Mouse (Mus musculus) hindbrain, embryonic 15.5 days (tissue): ENCODE data around the gene Vmn2r107. TPM values are rescaled to one million over a fixed set of nuclear protein-coding genes. Genes with fewer than 3 reads are reported as not detected.

Experiments used
- ATAC-seq: fragments of 200-750 bp; cut with Nextera tagmentation; 2 replicates; pipeline ENCODE4 v1.8.0; 2017; ENCODE audit warnings: low read depth, moderate number of reproducible peaks, moderate TSS enrichment; ENCODE audit not compliant: low FRiP score
- H3K27ac ChIP-seq: fragments of 300-500 bp; sonication (generic); replicated peaks from 2 replicates; pipeline ENCODE4 v1.5.1; 2015; ENCODE audit warnings: mild to moderate bottlenecking, inconsistent platforms
- H3K27me3 ChIP-seq: fragments of 300-500 bp; sonication (generic); 2 replicates; pipeline ENCODE4 v1.6.1; 2015; ENCODE audit warnings: control low read depth, inconsistent platforms
- H3K36me3 ChIP-seq: fragments of 300-500 bp; sonication (generic); 2 replicates; pipeline ENCODE4 v1.6.1; 2015; ENCODE audit warnings: control low read depth, inconsistent platforms
- H3K4me1 ChIP-seq: fragments of 300-500 bp; sonication (generic); replicated peaks from 2 replicates; pipeline ENCODE4 v1.6.1; 2015; ENCODE audit warnings: control low read depth, inconsistent platforms
- H3K4me2 ChIP-seq: fragments of 300-500 bp; sonication (generic); 2 replicates; pipeline ENCODE4 v1.6.1; 2015; ENCODE audit warnings: moderate library complexity, mild to moderate bottlenecking, inconsistent platforms
- H3K4me3 ChIP-seq: fragments of 300-500 bp; sonication (generic); 2 replicates; pipeline ENCODE4 v1.5.1; 2015; ENCODE audit warnings: mild to moderate bottlenecking, inconsistent platforms
- H3K9ac ChIP-seq: fragments of 300-500 bp; sonication (generic); 2 replicates; pipeline ENCODE4 v1.6.1; 2015; ENCODE audit warnings: inconsistent platforms
- H3K9me3 ChIP-seq: fragments of 300-500 bp; sonication (generic); 2 replicates; pipeline ENCODE4 v1.6.1; 2016; ENCODE audit warnings: control low read depth, inconsistent platforms
- whole genome bisulfite sequencing: fragments of 180-500 bp; shearing (Covaris S2); methylation state at CpG from one replicate; pipeline ENCODE4 v1.1.7; 2015; 5-methylcytosine and 5-hydroxymethylcytosine counted together
- polyA plus RNA-seq: library from polyadenylated mRNA; unstranded; fragments of >200 nt; fragmentation: Nextera tagmentation; extraction: Ambion mirVana; gene quantifications from 2 replicates; pipeline ENCODE4 v1.2.1, GENCODE M21; 2015

Gene Vmn2r107
- polyA plus RNA-seq = not detected in 2 replicates

DNA sequence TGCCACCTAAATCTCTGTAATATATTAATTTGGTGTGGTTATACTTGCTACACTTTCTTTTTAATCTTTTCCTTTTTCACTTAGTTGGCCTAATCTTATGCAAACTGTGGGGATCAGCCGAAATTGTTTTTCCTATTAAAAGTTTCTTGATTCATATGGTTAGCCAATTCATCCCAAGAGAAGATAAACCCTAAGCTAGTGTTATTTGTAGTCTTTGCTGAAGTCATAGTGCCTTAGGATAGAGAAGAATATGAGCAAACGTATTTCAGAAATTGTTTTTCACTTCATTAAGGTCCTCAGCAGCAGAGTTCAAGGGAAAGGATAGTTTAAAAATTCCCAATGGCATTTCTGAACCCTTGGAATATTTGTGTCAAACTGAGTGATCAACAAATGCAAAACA is at the start of gene Vmn2r107:
Gene Vmn2r107 (plus strand): TSS at position 301 of the 400 bp plus-strand sequence.
- WGBS = 55% methylated on average over 2 of the region's 2 CpGs
- Histone ChIP-seq H3K4me2 (no peak within 1 kb of the TSS), H3K9me3 (0 out of 2 replicates have a peak, but pooled peaks cover 4% of the 10 kb centered on the region), H3K27me3 (no peaks in the 10 kb centered on the region), H3K27ac (no peak within 1 kb of the TSS), H3K9ac (no peak within 1 kb of the TSS), H3K4me1 (no peaks in the 10 kb centered on the region), H3K36me3 (no peaks in the 10 kb centered on the region), H3K4me3 (no peak within 1 kb of the TSS)
- no peak for ATAC-seq

DNA sequence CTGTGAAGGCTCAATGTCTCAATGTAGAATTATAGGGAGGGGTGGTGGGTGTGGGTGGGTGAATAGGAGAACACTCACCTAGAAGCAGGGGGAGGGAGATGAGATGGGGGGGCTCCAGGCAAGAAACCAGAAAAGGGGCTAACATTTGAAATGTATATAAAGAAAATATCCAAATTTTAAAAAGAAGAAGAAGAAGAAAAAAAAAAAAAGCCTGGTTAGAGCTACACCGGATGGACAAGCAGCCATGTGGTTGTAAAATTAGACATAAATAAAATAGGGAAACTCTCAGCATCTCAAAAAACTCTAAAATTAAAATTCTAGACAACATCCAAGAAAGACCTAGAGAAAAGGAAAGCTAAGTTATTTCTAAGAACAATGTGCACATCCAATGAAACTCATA is 39.3 kb upstream of the Vmn2r107 start:
- H3K4me2 ChIP-seq = no peak overlapping the region
- H3K4me1 ChIP-seq = no peaks in the 10 kb centered on the region
- no peaks in the 10 kb centered on the region for H3K36me3 ChIP-seq
- H3K27me3 ChIP-seq = no peaks in the 10 kb centered on the region
- no peak overlapping the region for H3K27ac ChIP-seq
- no peak for ATAC-seq
- WGBS = 100% methylated on average over 1 of the region's 1 CpGs
- no peak overlapping the region for H3K9ac ChIP-seq
- no peak overlapping the region for H3K4me3 ChIP-seq
- peaks cover 4% of the 10 kb centered on the region; the same call in 1 of the 2 replicates for H3K9me3 ChIP-seq

DNA sequence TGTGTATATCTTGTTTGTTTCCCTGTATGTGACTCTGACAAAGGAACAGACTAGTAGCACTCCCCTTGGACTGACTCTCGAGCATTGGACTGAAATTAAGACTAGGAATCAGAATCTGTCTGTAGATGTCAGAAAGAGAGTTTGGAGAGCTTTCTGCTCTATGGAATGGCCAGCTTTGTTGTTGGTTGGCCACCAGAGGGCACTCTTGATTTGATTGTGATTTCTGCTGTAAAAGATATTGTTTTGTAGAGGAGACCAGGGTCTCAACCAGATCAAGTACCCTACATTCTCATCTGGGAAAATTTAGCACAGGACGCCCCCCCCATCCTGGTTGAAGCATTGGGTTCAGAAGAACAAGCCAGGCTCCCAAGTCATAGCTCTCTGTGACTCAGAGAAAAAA is 54.1 kb downstream of the Vmn2r107 start:
- H3K36me3 ChIP-seq = no peaks in the 10 kb centered on the region
- no peak overlapping the region for H3K4me3 ChIP-seq
- no peak overlapping the region for H3K4me2 ChIP-seq
- no peak overlapping the region for H3K9ac ChIP-seq
- no peak for ATAC-seq
- H3K27me3 ChIP-seq = no peaks in the 10 kb centered on the region
- no peak overlapping the region for H3K27ac ChIP-seq
- no peaks in the 10 kb centered on the region for H3K4me1 ChIP-seq
- peaks cover 22% of the 10 kb centered on the region; the same call in 1 of the 2 replicates for H3K9me3 ChIP-seq
- 34% methylated on average over 2 of the region's 2 CpGs for WGBS

DNA sequence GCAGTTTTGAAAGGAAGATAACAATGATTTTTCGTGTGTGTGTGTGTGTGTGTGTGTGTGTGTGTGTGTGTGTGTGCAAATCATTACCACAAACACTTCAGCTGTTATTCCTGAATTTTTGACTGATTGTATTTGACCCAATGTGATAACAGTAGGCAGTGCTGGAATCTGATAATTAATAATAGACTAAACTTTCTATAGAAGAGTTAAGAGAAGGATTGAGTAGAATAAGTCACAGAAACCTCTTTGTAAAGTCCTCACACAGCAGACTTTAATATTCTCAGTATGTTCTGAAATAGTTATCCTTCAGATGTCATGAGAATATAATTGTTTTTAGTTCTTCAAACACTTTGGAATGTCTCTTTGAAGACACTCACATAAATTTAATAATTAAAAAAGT is 68.8 kb downstream of the Vmn2r107 start, which contains the start of gene Vmn1r224:
Gene Vmn1r224 (plus strand): TSS at position 301 of the 400 bp plus-strand sequence.
- no peaks in the 10 kb centered on the region for H3K36me3 ChIP-seq
- no peak within 1 kb of the TSS for H3K9ac ChIP-seq
- H3K27ac ChIP-seq = no peak within 1 kb of the TSS
- H3K4me3 ChIP-seq = no peak within 1 kb of the TSS
- ATAC-seq = no peak
- 24% methylated on average over 1 of the region's 1 CpGs for WGBS
- no peaks in the 10 kb centered on the region for H3K4me1 ChIP-seq
- no peak within 1 kb of the TSS for H3K4me2 ChIP-seq
- no peaks in the 10 kb centered on the region for H3K27me3 ChIP-seq
- peaks cover 9% of the 10 kb centered on the region for H3K9me3 ChIP-seq

Other genes with a start within 250 kb of the Vmn2r107 start
- gene Fpr-rs7, start 231.0 kb upstream of the Vmn2r107 start, polyA plus RNA-seq = not detected in 2 replicates
- gene Fpr-rs6, start 162.1 kb upstream of the Vmn2r107 start, polyA plus RNA-seq = not detected in 2 replicates
- not detected in 2 replicates for gene Vmn2r105, start 110.2 kb upstream of the Vmn2r107 start, polyA plus RNA-seq
- gene Vmn2r106, start 59.7 kb upstream of the Vmn2r107 start, polyA plus RNA-seq = not detected in 2 replicates
- gene Vmn1r224, start 68.9 kb downstream of the Vmn2r107 start, polyA plus RNA-seq = not detected in 2 replicates
- not detected in 2 replicates for gene Vmn2r108, start 136.1 kb downstream of the Vmn2r107 start, polyA plus RNA-seq
- gene Vmn1r225, start 152.9 kb downstream of the Vmn2r107 start, polyA plus RNA-seq = not detected in 2 replicates
- not detected in 2 replicates for gene Vmn2r109, start 219.5 kb downstream of the Vmn2r107 start, polyA plus RNA-seq